Mouse (Mus musculus) layer of hippocampus, adult 18-20 months (tissue): ENCODE results near the gene Foxr2. TPM values are rescaled to one million over a fixed set of nuclear protein-coding genes. Genes with fewer than 3 reads are reported as not detected.

Experiments used
- DNase-seq, 2 experiments: peaks; one replicate each; pipeline ENCODE4 v3.0.0; 2022; ENCODE audit warnings: low spot score in 2 of 2
- long read RNA-seq: library from polyadenylated mRNA; stranded (forward); transcript quantifications from one replicate; pipeline ENCODE4 v2.0.0, GENCODE M21; 2021
- total RNA-seq, 2 experiments: library from RNA; stranded (reverse); gene quantifications; 2 replicates each; pipeline ENCODE4 v1.2.3; 2021

Foxr2 gene
- total RNA-seq, result under 1 TPM; 0.42 to 0.48 TPM
- long read RNA-seq, result 0 reads

GRCm38 (mm10) chrX:153118486-153118885, at the start of gene Foxr2:
Gene Foxr2, plus strand, starts transcription at chrX:153118786.
- no peak for DNase-seq

- DNase-seq, result no peak
These were observed 427 bp downstream of the Foxr2 start for GRCm38 (mm10) chrX:153119013-153119412.

- DNase-seq, result peak; percentile 78 to 86
These were observed 21.3 kb downstream of the Foxr2 start, which contains the start of gene Rragb for GRCm38 (mm10) chrX:153139734-153140515. Gene Rragb, plus strand, starts transcription at chrX:153139981.

- no peak for DNase-seq
These were observed 24.1 kb downstream of the Foxr2 start for GRCm38 (mm10) chrX:153142656-153143055.

- DNase-seq, result no peak
These were observed 33.2 kb downstream of the Foxr2 start for GRCm38 (mm10) chrX:153151766-153152165.

- DNase-seq, result peak in 1 of 2 experiments; percentile 2
These were observed 36.7 kb downstream of the Foxr2 start for GRCm38 (mm10) chrX:153155322-153155721.

- no peak for DNase-seq
These were observed 56.2 kb downstream of the Foxr2 start for GRCm38 (mm10) chrX:153174786-153175185.

- no peak for DNase-seq
These were observed 63.6 kb downstream of the Foxr2 start for GRCm38 (mm10) chrX:153182221-153182620.

Other genes starting within 250 kb of the Foxr2 start
- gene Usp51, start 112.3 kb upstream of the Foxr2 start, total RNA-seq, result 1 to 10 TPM; 1.8 to 2.8 TPM
- gene Mageh1, start 81.2 kb upstream of the Foxr2 start, total RNA-seq, result 10 to 100 TPM; 52.9 to 58.3 TPM
- 10 to 100 TPM; 96.5 to 97.5 TPM for gene Rragb, start 21.2 kb downstream of the Foxr2 start, total RNA-seq
- 1 to 10 TPM; 2.7 to 6.2 TPM for gene Klf8, start 118.7 kb downstream of the Foxr2 start, total RNA-seq